Mouse (Mus musculus): ENCODE measurements at regions not wholly inside any gene's neighbourhood (a gene's known extent, or its start where the extent isn't known, plus 50 kb on each side); places are given as distances from the start of the nearest gene placed in this dataset.

DNA sequence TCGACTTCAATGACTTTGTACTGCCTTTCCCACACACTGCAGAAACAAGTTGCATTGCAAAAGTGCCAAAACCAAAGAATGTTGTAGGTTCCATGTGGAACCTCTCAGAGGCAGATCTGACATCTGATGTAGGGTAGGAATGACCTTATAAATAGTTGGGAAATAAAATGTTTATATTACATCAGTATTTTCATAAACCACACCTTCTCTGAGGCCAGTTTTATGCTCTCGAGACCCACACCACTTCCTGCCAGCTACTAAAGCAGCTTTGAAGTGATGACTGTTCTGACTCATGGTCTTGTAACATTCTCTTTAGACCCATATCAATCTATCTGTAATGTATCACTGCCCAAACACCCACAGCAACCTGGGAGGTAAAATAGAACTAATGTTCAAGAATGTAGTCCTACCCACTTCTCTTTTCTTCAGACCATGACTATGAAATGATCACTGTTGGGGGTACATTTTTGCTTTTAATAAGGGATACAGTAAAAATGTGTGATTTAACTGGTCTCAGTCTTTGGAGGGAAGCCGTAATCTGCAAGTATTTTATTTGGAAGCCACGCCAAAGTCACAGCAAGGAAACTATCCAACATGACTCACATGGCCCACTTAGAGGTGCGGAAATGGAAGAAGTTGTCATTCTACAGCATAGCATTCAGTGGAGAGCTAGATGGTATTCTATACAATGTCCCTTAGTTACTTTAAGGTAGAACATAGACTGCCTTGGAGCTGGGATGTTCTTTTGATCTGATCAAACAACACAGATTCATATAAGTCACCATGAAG is 199.4 kb downstream of the Snx13 start:
- 53% methylated on average over 5 of the region's 5 CpGs for WGBS
- Histone ChIP-seq H3K9ac (no peak overlapping the region), H3K9me3 (ENCODE audit: low read depth, low read length) (no peaks in the 10 kb centered on the region), H3K4me3 (ENCODE audit: low read depth, low read length) (no peak overlapping the region), H3K4me1 (ENCODE audit: insufficient read depth) (no peaks in the 10 kb centered on the region; the same call in 1 of the 2 replicates), H3K4me2 (no peak overlapping the region), H3K36me3 (ENCODE audit: insufficient read depth) (no peaks in the 10 kb centered on the region), H3K27ac (ENCODE audit: low read depth) (no peak overlapping the region; the same call in 1 of the 2 replicates), H3K27me3 (ENCODE audit: insufficient read depth, low read length) (no peaks in the 10 kb centered on the region)
- TF ChIP-seq CTCF (IDR thresholded peaks at IDR 0.05; ENCODE audit: low read depth): no peak
- DNase-seq (peak; percentile 84), ATAC-seq (ENCODE audit: insufficient read depth) (peak; percentile 91)

DNA sequence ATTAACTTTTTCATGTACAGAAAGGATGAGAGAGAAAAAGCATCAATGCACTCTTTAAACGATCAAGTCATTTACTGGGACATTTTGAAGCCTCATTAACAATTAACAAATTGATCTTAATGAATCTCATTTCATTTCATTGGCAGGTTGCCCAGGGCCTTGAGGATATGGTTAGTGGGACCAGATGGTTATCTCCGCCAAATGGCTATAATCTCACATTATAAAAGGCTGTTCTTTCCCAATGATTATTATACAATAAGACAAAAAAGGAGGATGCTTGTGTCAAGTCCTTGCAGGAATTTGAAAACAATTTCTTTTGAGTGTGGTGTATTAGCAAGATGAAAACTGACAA is 185.3 kb downstream of the Snx13 start:
- Histone ChIP-seq H3K9me3 (ENCODE audit: low read depth, low read length) (no peaks in the 10 kb centered on the region), H3K9ac (no peak overlapping the region), H3K4me2 (no peak overlapping the region), H3K4me1 (ENCODE audit: insufficient read depth) (no peaks in the 10 kb centered on the region), H3K4me3 (ENCODE audit: low read depth, low read length) (no peak overlapping the region), H3K27ac (ENCODE audit: low read depth) (no peak overlapping the region), H3K36me3 (ENCODE audit: insufficient read depth) (no peaks in the 10 kb centered on the region), H3K27me3 (ENCODE audit: insufficient read depth, low read length) (no peaks in the 10 kb centered on the region)
- WGBS: 74% methylated on average over 2 of the region's 2 CpGs
- no peak for TF ChIP-seq CTCF (IDR thresholded peaks at IDR 0.05; ENCODE audit: low read depth)
- ATAC-seq (ENCODE audit: insufficient read depth): no peak
- DNase-seq: no peak

DNA sequence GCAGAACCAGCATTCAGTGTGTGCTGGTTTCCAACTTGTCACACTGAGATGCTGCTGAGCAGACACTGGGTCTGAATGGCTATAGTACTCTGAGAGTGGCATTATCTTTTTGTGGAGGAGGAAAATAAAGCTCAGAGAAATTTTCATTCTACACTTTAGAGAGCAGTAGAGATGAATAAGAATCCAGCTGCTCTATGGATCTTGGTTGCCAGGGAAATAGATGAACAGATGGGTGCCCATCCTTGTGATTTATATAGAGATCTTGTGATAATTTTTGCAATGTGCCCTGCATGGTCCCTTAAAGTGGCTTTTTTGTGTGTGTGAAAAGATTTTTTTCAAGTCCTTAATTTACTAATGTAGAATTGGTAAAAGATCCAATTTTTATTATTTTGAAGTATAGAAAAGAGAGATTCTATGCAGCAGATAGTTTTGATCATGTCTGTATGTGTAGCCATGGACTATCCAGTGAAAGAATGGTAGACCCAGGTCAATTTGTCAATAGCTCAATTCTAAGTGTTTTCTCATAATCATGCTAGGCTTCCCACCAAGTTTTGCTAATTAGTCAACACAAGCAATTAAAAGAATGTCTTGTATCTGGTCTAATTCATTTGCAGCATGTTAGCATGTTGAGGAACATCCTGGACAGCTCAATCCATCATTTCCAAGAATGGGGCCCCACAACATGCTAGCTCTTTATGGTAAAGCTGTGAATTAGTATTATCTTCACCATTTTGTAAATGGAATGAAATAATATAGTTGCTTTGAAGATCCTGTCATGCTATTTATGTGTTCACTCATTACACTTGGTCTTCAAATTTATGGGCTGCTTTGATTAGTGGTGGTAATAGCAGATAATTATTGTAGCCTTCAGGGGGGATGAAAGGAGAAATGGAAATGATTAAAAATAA is 184.7 kb downstream of the Snx13 start:
- no peak overlapping the region for H3K9ac ChIP-seq
- no peak overlapping the region for H3K4me3 ChIP-seq (ENCODE audit: low read depth, low read length)
- no peaks in the 10 kb centered on the region for H3K27me3 ChIP-seq (ENCODE audit: insufficient read depth, low read length)
- no peak for TF ChIP-seq CTCF (IDR thresholded peaks at IDR 0.05; ENCODE audit: low read depth)
- H3K4me1 ChIP-seq (ENCODE audit: insufficient read depth): no peaks in the 10 kb centered on the region
- H3K27ac ChIP-seq (ENCODE audit: low read depth): no peak overlapping the region
- H3K4me2 ChIP-seq: no peak overlapping the region
- no peaks in the 10 kb centered on the region for H3K36me3 ChIP-seq (ENCODE audit: insufficient read depth)
- no peaks in the 10 kb centered on the region for H3K9me3 ChIP-seq (ENCODE audit: low read depth, low read length)
- no peak for ATAC-seq (ENCODE audit: insufficient read depth)
- no peak for DNase-seq

DNA sequence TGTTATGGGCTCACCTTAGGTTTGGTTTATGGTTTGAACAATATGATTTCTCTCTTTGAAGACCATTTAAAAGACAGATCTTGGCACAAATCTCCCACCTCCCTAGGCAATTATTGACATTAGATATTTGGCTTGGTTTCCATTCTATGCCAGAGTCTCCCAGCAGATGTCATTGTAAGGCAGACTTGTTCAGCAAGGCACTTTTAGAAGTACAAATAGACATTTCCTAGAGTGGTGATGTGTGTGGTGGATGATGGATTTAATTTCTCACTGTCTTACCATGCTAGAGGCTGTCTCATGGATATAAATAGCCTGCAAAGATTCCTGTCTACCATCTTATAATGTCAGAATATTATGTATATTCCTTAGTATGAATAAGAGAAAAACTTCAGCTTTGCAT is 173.4 kb downstream of the Snx13 start:
- Histone ChIP-seq H3K27ac (ENCODE audit: low read depth) (no peak overlapping the region), H3K9me3 (ENCODE audit: low read depth, low read length) (no peaks in the 10 kb centered on the region), H3K9ac (no peak overlapping the region), H3K4me3 (ENCODE audit: low read depth, low read length) (no peak overlapping the region), H3K4me1 (ENCODE audit: insufficient read depth) (0 out of 2 replicates have a peak, but pooled peaks cover 6% of the 10 kb centered on the region), H3K27me3 (ENCODE audit: insufficient read depth, low read length) (no peaks in the 10 kb centered on the region), H3K36me3 (ENCODE audit: insufficient read depth) (no peaks in the 10 kb centered on the region), H3K4me2 (no peak overlapping the region)
- DNase-seq: peak; percentile 65
- TF ChIP-seq CTCF (IDR thresholded peaks at IDR 0.05; ENCODE audit: low read depth): peak; percentile 58
- ATAC-seq (ENCODE audit: insufficient read depth): peak; percentile 58; the same call in 1 of the 2 replicates

GRCm38 (mm10) chr12:35220002-35220401 is 173.0 kb downstream of the Snx13 start:
- Histone ChIP-seq H3K27ac (ENCODE audit: low read depth) (no peak overlapping the region), H3K9ac (no peak overlapping the region), H3K4me1 (ENCODE audit: insufficient read depth) (0 out of 2 replicates have a peak, but pooled peaks cover 6% of the 10 kb centered on the region), H3K27me3 (ENCODE audit: insufficient read depth, low read length) (no peaks in the 10 kb centered on the region), H3K4me2 (no peak overlapping the region), H3K9me3 (ENCODE audit: low read depth, low read length) (no peaks in the 10 kb centered on the region), H3K4me3 (ENCODE audit: low read depth, low read length) (no peak overlapping the region), H3K36me3 (ENCODE audit: insufficient read depth) (no peaks in the 10 kb centered on the region)
- ATAC-seq (ENCODE audit: insufficient read depth): peak; percentile 60; the same call in 1 of the 2 replicates
- DNase-seq: peak; percentile 30
- TF ChIP-seq CTCF (IDR thresholded peaks at IDR 0.05; ENCODE audit: low read depth): no peak

DNA sequence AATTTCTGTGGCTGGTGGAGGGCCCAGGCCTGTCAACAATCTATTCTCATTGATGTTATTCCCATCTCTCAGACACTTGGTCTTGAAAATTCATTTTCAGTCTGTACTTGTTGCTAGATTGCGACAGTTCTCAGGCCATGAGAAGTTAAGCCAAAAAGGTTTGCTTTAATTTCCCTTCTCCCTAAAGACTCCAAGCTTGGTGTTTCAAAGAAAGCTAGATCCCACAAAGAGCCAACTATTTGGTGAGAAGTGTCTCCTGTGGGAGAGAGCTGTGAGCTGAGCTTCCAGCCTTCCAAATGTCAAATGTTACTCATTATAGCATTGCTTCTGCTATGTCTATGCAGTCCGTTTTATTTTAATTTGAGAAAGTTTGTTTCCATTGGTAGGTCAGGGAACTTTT is 169.7 kb downstream of the Snx13 start:
- Histone ChIP-seq H3K4me2 (no peak overlapping the region), H3K27me3 (ENCODE audit: insufficient read depth, low read length) (no peaks in the 10 kb centered on the region), H3K9ac (no peak overlapping the region), H3K36me3 (ENCODE audit: insufficient read depth) (no peaks in the 10 kb centered on the region), H3K27ac (ENCODE audit: low read depth) (no peak overlapping the region), H3K4me1 (ENCODE audit: insufficient read depth) (0 out of 2 replicates have a peak, but pooled peaks cover 6% of the 10 kb centered on the region), H3K4me3 (ENCODE audit: low read depth, low read length) (no peak overlapping the region), H3K9me3 (ENCODE audit: low read depth, low read length) (no peaks in the 10 kb centered on the region)
- ATAC-seq (ENCODE audit: insufficient read depth) (no peak), DNase-seq (no peak)
- WGBS: 79% methylated on average over 2 of the region's 2 CpGs
- no peak for TF ChIP-seq CTCF (IDR thresholded peaks at IDR 0.05; ENCODE audit: low read depth)

DNA sequence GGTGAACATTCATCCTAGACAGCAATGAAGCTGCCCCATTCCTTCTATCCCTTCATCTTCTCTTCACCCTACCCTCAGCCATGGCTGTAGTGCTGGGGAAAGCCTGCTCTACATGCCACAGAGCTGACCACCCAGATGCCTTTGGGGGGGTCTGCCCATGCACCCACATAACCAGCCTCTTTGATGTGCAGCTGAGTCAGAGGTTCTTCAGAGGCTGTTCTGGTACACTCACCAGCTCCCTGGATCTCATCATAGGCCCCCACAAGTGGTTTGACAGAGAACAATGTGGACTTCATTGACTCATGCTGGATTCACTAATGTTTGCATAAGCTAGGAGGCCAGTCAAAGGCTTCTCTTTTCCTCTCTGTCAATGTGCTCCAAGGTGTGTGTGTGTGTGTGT is 162.4 kb downstream of the Snx13 start:
- ATAC-seq (ENCODE audit: insufficient read depth): peak; percentile 75; the same call in 1 of the 2 replicates
- Histone ChIP-seq H3K4me3 (ENCODE audit: low read depth, low read length) (no peak overlapping the region), H3K27me3 (ENCODE audit: insufficient read depth, low read length) (no peaks in the 10 kb centered on the region), H3K9me3 (ENCODE audit: low read depth, low read length) (no peaks in the 10 kb centered on the region), H3K27ac (ENCODE audit: low read depth) (no peak overlapping the region), H3K9ac (no peak overlapping the region), H3K36me3 (ENCODE audit: insufficient read depth) (no peaks in the 10 kb centered on the region), H3K4me1 (ENCODE audit: insufficient read depth) (no peaks in the 10 kb centered on the region), H3K4me2 (no peak overlapping the region)
- peak; percentile 8 for DNase-seq
- no peak for TF ChIP-seq CTCF (IDR thresholded peaks at IDR 0.05; ENCODE audit: low read depth)
